Mouse (Mus musculus) right cerebral cortex, adult 2 months (tissue): Measurements from ENCODE around the gene Olfr765.
"Not testable (repeated sequence)": the region's sequence is repeated elsewhere in the genome, so short reads cannot be mapped to it uniquely, and the experiment has no call there.

Experiments
- DNase-seq, 2 experiments: peaks; one replicate each; pipeline ENCODE4 v3.0.0; 2021 to 2022; ENCODE audit warnings: low spot score in 2 of 2

Olfr765 gene

GRCm38 (mm10) chr10:129049898-129050297 lies at the start of gene Olfr765:
Olfr765 (minus strand) TSS chr10:129049998.
- DNase-seq = not testable (repeated sequence)

- DNase-seq = no peak
These were observed 49.5 kb upstream of the Olfr765 start, which contains the start of gene Olfr768 for GRCm38 (mm10) chr10:129099275-129099674. Olfr768 (minus strand) TSS chr10:129099375.

GRCm38 (mm10) chr10:129082810-129083209 lies 33.0 kb upstream of the Olfr765 start, which contains the start of gene Olfr767:
Olfr767 (minus strand) TSS chr10:129082910.
- not testable (repeated sequence) for DNase-seq

GRCm38 (mm10) chr10:129068877-129069276 lies 19.1 kb upstream of the Olfr765 start, which contains the start of gene Olfr766-ps1:
Olfr766-ps1 (minus strand) TSS chr10:129068977.
- no peak for DNase-seq

- DNase-seq = no peak
These were observed 10.0 kb downstream of the Olfr765 start, which contains the start of gene Olfr764-ps1 for GRCm38 (mm10) chr10:129039796-129040195. Olfr764-ps1 (minus strand) TSS chr10:129039896.

GRCm38 (mm10) chr10:129028343-129028742 lies 21.5 kb downstream of the Olfr765 start:
- no peak for DNase-seq

GRCm38 (mm10) chr10:129026018-129026662 lies 23.7 kb downstream of the Olfr765 start:
- DNase-seq = peak; percentile 28 to 61

- no peak for DNase-seq
These were observed 26.5 kb downstream of the Olfr765 start for GRCm38 (mm10) chr10:129023319-129023718.

GRCm38 (mm10) chr10:129014477-129014876 lies 35.3 kb downstream of the Olfr765 start:
- no peak for DNase-seq

- not testable (repeated sequence) for DNase-seq
These were observed 38.3 kb downstream of the Olfr765 start for GRCm38 (mm10) chr10:129011511-129011910.

- DNase-seq = no peak
These were observed 39.4 kb downstream of the Olfr765 start, which contains the start of gene Olfr763 for GRCm38 (mm10) chr10:129010288-129010841. Olfr763 (plus strand) TSS chr10:129010791.

- DNase-seq = no peak
These were observed 45.5 kb downstream of the Olfr765 start for GRCm38 (mm10) chr10:129004032-129004920.

- no peak for DNase-seq
These were observed 53.2 kb downstream of the Olfr765 start for GRCm38 (mm10) chr10:128996523-128997040.

- no peak for DNase-seq
These were observed 54.0 kb downstream of the Olfr765 start for GRCm38 (mm10) chr10:128995796-128996195.
